Mouse (Mus musculus): ENCODE data around the gene Large1. TPM values are rescaled to one million over a fixed set of nuclear protein-coding genes. Genes with fewer than 3 reads are reported as not detected.

The Large1 gene
- polyA plus RNA-seq, 1 experiment: 8.3 TPM

DNA sequence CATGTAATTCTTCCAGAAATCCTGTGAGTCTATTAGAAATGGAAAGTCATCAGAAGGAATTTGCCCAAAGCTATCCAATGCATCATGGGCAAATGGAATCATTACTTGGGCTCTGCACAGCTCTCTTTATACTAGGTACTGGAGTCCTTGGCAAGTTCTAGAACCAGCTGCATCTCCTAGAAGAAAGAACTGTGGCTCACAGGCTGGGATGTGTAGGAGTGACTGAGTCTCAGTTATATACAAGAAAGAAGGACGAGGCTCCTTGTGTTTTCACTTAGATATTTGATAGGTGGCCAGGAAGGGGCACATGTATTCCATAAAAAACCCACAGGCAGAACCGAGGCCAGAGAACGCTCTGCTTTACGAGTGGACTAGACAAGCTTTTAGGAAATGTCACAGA is 447.8 kb downstream of the Large1 start:
- no peak overlapping the region for H3K27ac ChIP-seq (ENCODE audit: insufficient read depth, low read depth, low read length)
- TF ChIP-seq CTCF (conservative IDR thresholded peaks at IDR 0.05; ENCODE audit: insufficient read depth, insufficient read length, low read depth, low read length) (no peak), POLR2A (IDR thresholded peaks at IDR 0.05; ENCODE audit: low read depth, low read length) (no peak)
- H3K4me3 ChIP-seq (ENCODE audit: insufficient read depth, low read depth, low read length): no peak overlapping the region
- no peaks in the 10 kb centered on the region for H3K36me3 ChIP-seq (ENCODE audit: control insufficient read depth, insufficient read depth, low read length)
- DNase-seq: no peak
- H3K27me3 ChIP-seq (replicated peaks; ENCODE audit: control insufficient read depth, insufficient read depth, low read length): no peaks in the 10 kb centered on the region
- H3K4me1 ChIP-seq (ENCODE audit: control insufficient read depth, insufficient read depth, low read length): no peaks in the 10 kb centered on the region
- 49% methylated on average over 4 of the region's 4 CpGs for WGBS

DNA sequence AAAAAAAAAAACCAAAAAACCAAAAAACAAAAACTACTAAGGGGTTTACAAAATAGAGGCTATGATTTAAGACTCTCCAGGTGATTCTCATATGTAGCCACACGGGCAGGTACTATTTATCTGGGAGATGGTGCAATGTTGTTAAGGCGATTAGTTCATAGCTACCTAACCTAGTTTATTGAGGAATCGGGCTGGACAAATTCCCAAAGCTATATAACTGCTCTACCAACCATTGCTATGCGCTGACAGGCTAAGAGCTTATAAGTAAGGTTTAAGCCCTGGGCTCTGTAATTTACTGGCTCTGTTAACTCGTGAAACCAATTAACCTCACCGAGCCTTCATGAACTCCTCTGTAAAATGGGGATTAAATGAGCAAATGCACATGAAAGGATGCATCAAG is 451.7 kb downstream of the Large1 start:
- DNase-seq: no peak
- H3K27me3 ChIP-seq (replicated peaks; ENCODE audit: control insufficient read depth, insufficient read depth, low read length): no peaks in the 10 kb centered on the region
- H3K27ac ChIP-seq (ENCODE audit: insufficient read depth, low read depth, low read length): no peak overlapping the region
- 88% methylated on average over 6 of the region's 6 CpGs for WGBS
- H3K4me1 ChIP-seq (ENCODE audit: control insufficient read depth, insufficient read depth, low read length): no peaks in the 10 kb centered on the region
- H3K36me3 ChIP-seq (ENCODE audit: control insufficient read depth, insufficient read depth, low read length): no peaks in the 10 kb centered on the region
- no peak for TF ChIP-seq CTCF (conservative IDR thresholded peaks at IDR 0.05; ENCODE audit: insufficient read depth, insufficient read length, low read depth, low read length)
- no peak for TF ChIP-seq POLR2A (IDR thresholded peaks at IDR 0.05; ENCODE audit: low read depth, low read length)
- H3K4me3 ChIP-seq (ENCODE audit: insufficient read depth, low read depth, low read length): no peak overlapping the region

DNA sequence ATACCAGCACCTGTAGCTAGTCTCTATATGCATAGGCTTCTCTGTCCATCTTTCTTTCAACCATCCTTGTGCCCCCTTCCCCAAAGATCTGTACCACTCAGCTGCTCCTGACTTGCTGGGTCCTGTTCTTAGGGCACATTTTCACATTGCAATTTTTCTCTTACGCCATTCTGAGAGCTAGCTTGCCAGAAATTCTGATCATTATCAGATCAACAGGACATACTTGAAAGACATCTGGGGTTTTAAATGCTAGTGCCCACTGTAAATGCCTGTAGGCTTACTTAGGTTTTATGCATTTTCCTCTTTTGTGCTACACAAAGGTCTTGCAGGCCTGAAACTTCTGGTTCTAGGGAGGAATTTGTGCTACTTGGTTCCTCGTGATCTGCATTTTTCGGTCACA is 454.0 kb downstream of the Large1 start:
- Histone ChIP-seq H3K4me1 (ENCODE audit: control insufficient read depth, insufficient read depth, low read length) (no peaks in the 10 kb centered on the region), H3K27ac (ENCODE audit: insufficient read depth, low read depth, low read length) (no peak overlapping the region), H3K36me3 (ENCODE audit: control insufficient read depth, insufficient read depth, low read length) (no peaks in the 10 kb centered on the region), H3K27me3 (replicated peaks; ENCODE audit: control insufficient read depth, insufficient read depth, low read length) (no peaks in the 10 kb centered on the region), H3K4me3 (ENCODE audit: insufficient read depth, low read depth, low read length) (no peak overlapping the region)
- no peak for DNase-seq
- TF ChIP-seq POLR2A (IDR thresholded peaks at IDR 0.05; ENCODE audit: low read depth, low read length) (no peak), CTCF (conservative IDR thresholded peaks at IDR 0.05; ENCODE audit: insufficient read depth, insufficient read length, low read depth, low read length) (no peak)
- WGBS: 93% methylated on average over 3 of the region's 3 CpGs

- no peaks in the 10 kb centered on the region for H3K36me3 ChIP-seq (ENCODE audit: control insufficient read depth, insufficient read depth, low read length)
- WGBS: 94% methylated on average over 2 of the region's 2 CpGs
- H3K4me1 ChIP-seq (ENCODE audit: control insufficient read depth, insufficient read depth, low read length): no peaks in the 10 kb centered on the region
- no peak for TF ChIP-seq POLR2A (IDR thresholded peaks at IDR 0.05; ENCODE audit: low read depth, low read length)
- TF ChIP-seq CTCF (conservative IDR thresholded peaks at IDR 0.05; ENCODE audit: insufficient read depth, insufficient read length, low read depth, low read length): no peak
- no peak for DNase-seq
- H3K27me3 ChIP-seq (replicated peaks; ENCODE audit: control insufficient read depth, insufficient read depth, low read length): no peaks in the 10 kb centered on the region
- no peak overlapping the region for H3K27ac ChIP-seq (ENCODE audit: insufficient read depth, low read depth, low read length)
- H3K4me3 ChIP-seq (ENCODE audit: insufficient read depth, low read depth, low read length): no peak overlapping the region
These were observed 470.3 kb downstream of the Large1 start for GRCm38 (mm10) chr8:72883033-72883432.

DNA sequence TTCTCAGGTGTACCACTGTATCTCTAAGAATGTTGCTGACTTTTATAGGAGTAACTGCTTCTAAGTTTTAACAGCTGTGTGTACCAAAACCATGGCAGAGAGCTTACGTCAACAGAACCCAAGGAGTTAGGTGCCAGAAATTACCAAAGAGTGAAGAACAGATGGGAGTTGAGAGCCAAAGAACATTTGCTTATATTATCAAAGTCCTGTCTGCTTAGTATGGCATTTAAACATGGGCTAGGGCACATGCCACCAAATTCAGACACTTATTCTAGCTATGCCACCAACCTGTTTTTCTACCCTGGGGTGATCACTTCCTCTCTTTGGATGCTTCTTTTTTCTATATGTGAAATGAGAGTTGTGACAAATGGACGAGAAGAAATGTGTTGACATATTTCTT is 479.9 kb downstream of the Large1 start:
- 90% methylated on average over 2 of the region's 2 CpGs for WGBS
- DNase-seq: no peak
- H3K27ac ChIP-seq (ENCODE audit: insufficient read depth, low read depth, low read length): no peak overlapping the region
- no peak overlapping the region for H3K4me3 ChIP-seq (ENCODE audit: insufficient read depth, low read depth, low read length)
- H3K4me1 ChIP-seq (ENCODE audit: control insufficient read depth, insufficient read depth, low read length): no peaks in the 10 kb centered on the region
- no peak for TF ChIP-seq POLR2A (IDR thresholded peaks at IDR 0.05; ENCODE audit: low read depth, low read length)
- TF ChIP-seq CTCF (conservative IDR thresholded peaks at IDR 0.05; ENCODE audit: insufficient read depth, insufficient read length, low read depth, low read length): no peak
- no peaks in the 10 kb centered on the region for H3K27me3 ChIP-seq (replicated peaks; ENCODE audit: control insufficient read depth, insufficient read depth, low read length)
- H3K36me3 ChIP-seq (ENCODE audit: control insufficient read depth, insufficient read depth, low read length): no peaks in the 10 kb centered on the region; the same call in none of the 2 replicates

GRCm38 (mm10) chr8:72846881-72847280 is 506.5 kb downstream of the Large1 start:
- Histone ChIP-seq H3K27ac (ENCODE audit: insufficient read depth, low read depth, low read length) (no peak overlapping the region), H3K4me1 (ENCODE audit: control insufficient read depth, insufficient read depth, low read length) (no peaks in the 10 kb centered on the region), H3K4me3 (ENCODE audit: insufficient read depth, low read depth, low read length) (no peak overlapping the region), H3K36me3 (ENCODE audit: control insufficient read depth, insufficient read depth, low read length) (no peaks in the 10 kb centered on the region; the same call in 1 of the 2 replicates), H3K27me3 (replicated peaks; ENCODE audit: control insufficient read depth, insufficient read depth, low read length) (no peaks in the 10 kb centered on the region)
- no peak for TF ChIP-seq POLR2A (IDR thresholded peaks at IDR 0.05; ENCODE audit: low read depth, low read length)
- no peak for TF ChIP-seq CTCF (conservative IDR thresholded peaks at IDR 0.05; ENCODE audit: insufficient read depth, insufficient read length, low read depth, low read length)
- no peak for DNase-seq

DNA sequence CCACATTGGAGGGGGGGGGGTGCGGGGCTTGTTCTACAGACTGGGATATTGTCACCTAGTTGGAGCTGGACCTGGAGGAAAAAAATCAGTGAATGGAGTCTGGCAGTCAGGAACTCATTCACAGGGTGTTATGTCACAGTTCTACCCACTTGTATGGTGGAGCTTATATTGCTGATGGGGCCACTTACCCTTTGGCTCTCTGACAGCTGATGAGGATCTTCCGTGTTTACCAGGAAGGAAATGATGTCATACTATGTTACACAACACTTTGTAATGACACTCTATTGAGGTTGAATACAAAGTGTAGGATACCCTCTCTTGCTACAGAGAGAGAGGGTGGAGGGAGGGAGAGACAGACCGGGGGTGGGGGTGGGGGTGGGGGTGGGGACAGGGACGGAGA is 517.5 kb downstream of the Large1 start:
- no peak for TF ChIP-seq POLR2A (IDR thresholded peaks at IDR 0.05; ENCODE audit: low read depth, low read length)
- TF ChIP-seq CTCF (conservative IDR thresholded peaks at IDR 0.05; ENCODE audit: insufficient read depth, insufficient read length, low read depth, low read length): no peak
- DNase-seq: no peak
- 83% methylated on average over 4 of the region's 4 CpGs for WGBS
- no peaks in the 10 kb centered on the region; the same call in 1 of the 2 replicates for H3K36me3 ChIP-seq (ENCODE audit: control insufficient read depth, insufficient read depth, low read length)
- H3K4me3 ChIP-seq (ENCODE audit: insufficient read depth, low read depth, low read length): no peak overlapping the region
- no peaks in the 10 kb centered on the region for H3K27me3 ChIP-seq (replicated peaks; ENCODE audit: control insufficient read depth, insufficient read depth, low read length)
- H3K4me1 ChIP-seq (ENCODE audit: control insufficient read depth, insufficient read depth, low read length): no peaks in the 10 kb centered on the region
- no peak overlapping the region for H3K27ac ChIP-seq (ENCODE audit: insufficient read depth, low read depth, low read length)

DNA sequence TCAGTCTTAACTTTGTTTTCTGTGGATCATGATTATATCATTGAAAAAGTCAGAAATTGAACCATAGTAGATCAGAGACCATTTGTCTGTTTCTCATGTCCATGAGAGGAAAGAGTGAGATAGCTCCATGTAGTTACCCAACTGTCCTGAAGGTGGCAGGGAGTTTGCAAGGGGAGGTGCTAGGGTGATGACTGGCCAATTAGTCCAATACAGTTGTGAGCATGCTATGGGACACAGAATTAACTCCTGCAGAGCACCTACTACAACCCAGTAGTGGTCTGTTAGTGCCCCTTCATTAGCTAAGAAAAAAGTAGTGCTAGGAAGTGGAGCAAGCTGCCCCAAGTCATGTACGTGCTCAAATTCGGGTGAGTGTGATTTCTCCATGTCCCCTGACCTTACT is 520.2 kb downstream of the Large1 start:
- TF ChIP-seq CTCF (conservative IDR thresholded peaks at IDR 0.05; ENCODE audit: insufficient read depth, insufficient read length, low read depth, low read length): no peak
- no peak for TF ChIP-seq POLR2A (IDR thresholded peaks at IDR 0.05; ENCODE audit: low read depth, low read length)
- H3K4me3 ChIP-seq (ENCODE audit: insufficient read depth, low read depth, low read length): no peak overlapping the region
- no peaks in the 10 kb centered on the region for H3K27me3 ChIP-seq (replicated peaks; ENCODE audit: control insufficient read depth, insufficient read depth, low read length)
- H3K27ac ChIP-seq (ENCODE audit: insufficient read depth, low read depth, low read length): no peak overlapping the region
- no peaks in the 10 kb centered on the region; the same call in 1 of the 2 replicates for H3K36me3 ChIP-seq (ENCODE audit: control insufficient read depth, insufficient read depth, low read length)
- WGBS: 66% methylated on average over 2 of the region's 2 CpGs
- H3K4me1 ChIP-seq (ENCODE audit: control insufficient read depth, insufficient read depth, low read length): no peaks in the 10 kb centered on the region
- no peak for DNase-seq

All from kidney, adult 2 months (tissue).